Mouse (Mus musculus): ENCODE results near the gene Cnbd2.

Gene Cnbd2

DNA sequence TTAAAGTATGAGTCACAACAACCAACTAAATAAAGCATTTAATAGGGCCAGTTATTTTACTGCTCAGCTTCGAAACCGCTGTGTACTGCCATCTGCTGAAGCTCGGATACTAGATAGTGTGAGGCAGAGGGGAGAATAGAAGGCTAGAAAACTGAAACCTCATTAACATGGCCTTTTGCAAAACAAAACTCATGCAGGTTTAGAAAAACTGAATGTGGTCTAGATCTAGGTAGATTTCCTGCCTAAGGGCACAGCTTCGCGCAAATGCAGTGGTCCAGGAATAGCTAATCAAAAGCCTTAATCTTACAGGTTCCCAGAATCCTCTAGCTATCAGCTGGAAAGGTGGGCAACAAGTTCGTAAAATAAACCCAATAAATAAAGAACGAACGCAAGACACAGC is 658 bp upstream of the Cnbd2 start:
- WGBS: 5% methylated on average over 8 of the region's 8 CpGs

DNA sequence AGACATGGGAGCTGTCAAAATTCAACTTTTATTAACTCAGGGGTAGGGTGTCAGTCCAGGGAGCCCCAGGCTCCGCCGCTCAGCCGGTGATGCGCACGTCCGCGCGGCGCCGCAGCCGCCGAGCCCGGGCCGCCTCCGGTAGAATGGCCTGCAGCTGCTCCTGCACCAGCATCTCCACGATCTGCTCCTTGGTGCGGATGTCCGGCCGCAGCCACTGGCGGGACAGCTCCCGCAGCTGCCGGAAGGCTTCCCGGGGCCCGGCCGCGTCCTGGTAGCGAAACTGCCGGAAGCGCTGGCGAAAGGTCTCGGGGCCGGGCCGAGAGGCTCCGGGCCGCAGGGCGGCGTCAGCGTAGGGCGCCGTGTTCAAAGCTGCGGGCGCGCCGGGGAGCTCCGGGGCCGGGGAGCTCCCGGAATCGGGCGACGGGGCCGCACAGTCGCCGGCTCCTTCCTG is 233 bp upstream of the Cnbd2 start:
- WGBS: under 1% methylated on average over 53 of the region's 53 CpGs

DNA sequence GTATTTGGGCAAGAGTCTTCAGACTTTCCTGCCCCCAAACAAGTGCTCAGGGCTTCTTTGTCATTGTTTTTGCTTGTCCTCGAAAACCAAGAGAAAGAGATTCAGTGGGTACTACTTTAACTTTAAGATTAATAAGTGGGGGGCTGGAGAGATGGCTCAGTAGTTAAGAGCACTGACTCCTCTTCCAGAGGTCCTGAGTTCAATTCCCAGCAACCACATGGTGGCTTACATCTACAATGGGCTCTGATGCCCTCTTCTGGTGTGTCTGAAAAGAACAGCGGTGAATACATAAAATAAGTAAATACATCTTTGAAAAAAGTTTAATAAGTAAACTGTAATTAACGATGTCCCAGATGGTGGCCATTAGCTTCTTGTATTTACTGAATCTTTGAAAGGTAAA is 1.1 kb downstream of the Cnbd2 start:
- WGBS: 53% methylated on average over 3 of the region's 3 CpGs

GRCm38 (mm10) chr2:156314811-156315210 is 2.7 kb downstream of the Cnbd2 start:
- 98% methylated on average over 6 of the region's 6 CpGs for WGBS

GRCm38 (mm10) chr2:156321538-156321937 is 9.4 kb downstream of the Cnbd2 start:
- WGBS: 86% methylated on average over 6 of the region's 6 CpGs

GRCm38 (mm10) chr2:156324116-156324588 is 12.1 kb downstream of the Cnbd2 start:
- 37% methylated on average over 6 of the region's 6 CpGs for whole genome bisulfite sequencing

- WGBS: 25% methylated on average over 5 of the region's 5 CpGs
Observed at GRCm38 (mm10) chr2:156324681-156325080, 12.6 kb downstream of the Cnbd2 start.

DNA sequence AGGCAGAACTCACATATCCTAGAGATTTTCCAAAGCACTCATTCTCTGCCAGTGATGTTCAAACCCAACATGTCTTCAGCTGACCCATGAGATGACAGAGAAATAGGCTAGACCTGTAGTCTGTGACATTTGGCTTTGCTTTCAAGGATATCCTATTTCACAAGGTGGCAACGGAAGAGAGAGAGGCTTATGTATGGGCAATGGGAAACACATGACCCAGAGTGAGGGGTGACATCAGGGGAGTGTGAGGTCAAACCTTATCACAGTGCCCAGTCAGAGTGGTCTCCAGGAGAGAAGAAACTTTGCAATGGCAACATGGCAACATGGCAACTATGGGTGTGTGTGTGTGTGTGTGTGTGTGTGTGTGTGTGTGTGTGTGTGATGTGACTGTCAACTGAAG is 18.6 kb downstream of the Cnbd2 start:
- 83% methylated on average over 1 of the region's 1 CpGs for WGBS

GRCm38 (mm10) chr2:156331446-156331965 is 19.4 kb downstream of the Cnbd2 start:
- WGBS: 82% methylated on average over 7 of the region's 7 CpGs

DNA sequence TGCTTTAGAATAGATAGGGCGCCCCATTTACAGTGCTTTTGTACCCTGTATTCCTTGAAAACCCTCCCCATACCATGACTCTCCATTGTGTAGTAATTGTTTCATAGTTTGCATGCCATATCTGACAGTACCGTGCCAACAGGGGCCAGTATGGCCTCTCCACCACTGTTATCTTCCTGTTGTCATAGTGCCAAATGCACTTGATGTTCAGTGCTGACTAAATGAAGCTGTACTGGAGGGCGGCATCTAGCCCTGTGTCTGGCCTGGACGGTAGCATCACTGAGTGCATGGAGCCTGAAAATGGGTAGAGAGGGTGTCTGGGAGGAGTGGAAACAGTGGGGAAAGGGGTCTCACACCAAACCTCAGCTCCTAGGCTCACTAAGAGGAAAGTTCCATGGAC is 28.0 kb downstream of the Cnbd2 start:
- WGBS: 94% methylated on average over 4 of the region's 4 CpGs

GRCm38 (mm10) chr2:156344775-156345532 is 32.9 kb downstream of the Cnbd2 start:
- 73% methylated on average over 12 of the region's 12 CpGs for WGBS

DNA sequence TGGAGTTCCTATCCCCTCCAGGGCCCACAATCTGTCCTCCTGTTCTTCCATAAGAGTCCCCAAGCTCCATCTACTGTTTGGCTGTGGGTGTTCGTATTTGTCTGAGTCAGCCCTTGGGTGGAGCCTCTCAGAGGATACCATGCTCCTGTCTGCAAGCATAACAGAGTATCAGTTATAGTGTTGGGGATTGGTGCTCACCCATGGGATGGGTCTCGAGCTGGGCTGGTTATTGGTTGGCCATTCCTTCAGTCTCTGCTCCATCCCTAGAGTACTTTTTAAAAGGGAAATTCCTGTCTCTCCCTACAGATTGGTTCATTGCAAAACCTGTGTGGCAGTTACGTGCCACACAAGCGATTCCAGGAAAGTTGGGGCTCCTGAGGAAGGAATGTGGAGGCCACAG is 36.7 kb downstream of the Cnbd2 start:
- 90% methylated on average over 4 of the region's 4 CpGs for WGBS

GRCm38 (mm10) chr2:156349286-156349848 is 37.3 kb downstream of the Cnbd2 start:
- WGBS: 65% methylated on average over 4 of the region's 4 CpGs

DNA sequence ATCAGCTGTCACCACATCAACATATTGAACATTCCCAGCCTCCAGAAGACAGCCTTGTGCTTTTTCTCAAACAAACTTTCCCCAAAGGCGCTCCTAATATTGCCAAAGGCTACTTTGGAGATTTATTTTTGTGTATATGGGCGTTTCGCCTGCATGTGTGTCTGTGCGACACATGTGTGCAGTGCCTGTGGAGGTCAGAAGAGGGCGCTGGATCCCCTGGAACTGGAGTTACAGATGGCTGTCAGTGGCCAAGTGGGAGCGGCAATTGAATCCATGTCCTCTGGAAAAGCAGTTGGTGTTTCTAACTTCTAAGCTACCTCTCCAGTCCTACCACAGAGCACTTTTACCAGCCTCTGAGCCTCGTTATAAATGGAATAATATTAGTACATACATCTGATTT is 39.1 kb downstream of the Cnbd2 start:
- 89% methylated on average over 7 of the region's 7 CpGs for WGBS

DNA sequence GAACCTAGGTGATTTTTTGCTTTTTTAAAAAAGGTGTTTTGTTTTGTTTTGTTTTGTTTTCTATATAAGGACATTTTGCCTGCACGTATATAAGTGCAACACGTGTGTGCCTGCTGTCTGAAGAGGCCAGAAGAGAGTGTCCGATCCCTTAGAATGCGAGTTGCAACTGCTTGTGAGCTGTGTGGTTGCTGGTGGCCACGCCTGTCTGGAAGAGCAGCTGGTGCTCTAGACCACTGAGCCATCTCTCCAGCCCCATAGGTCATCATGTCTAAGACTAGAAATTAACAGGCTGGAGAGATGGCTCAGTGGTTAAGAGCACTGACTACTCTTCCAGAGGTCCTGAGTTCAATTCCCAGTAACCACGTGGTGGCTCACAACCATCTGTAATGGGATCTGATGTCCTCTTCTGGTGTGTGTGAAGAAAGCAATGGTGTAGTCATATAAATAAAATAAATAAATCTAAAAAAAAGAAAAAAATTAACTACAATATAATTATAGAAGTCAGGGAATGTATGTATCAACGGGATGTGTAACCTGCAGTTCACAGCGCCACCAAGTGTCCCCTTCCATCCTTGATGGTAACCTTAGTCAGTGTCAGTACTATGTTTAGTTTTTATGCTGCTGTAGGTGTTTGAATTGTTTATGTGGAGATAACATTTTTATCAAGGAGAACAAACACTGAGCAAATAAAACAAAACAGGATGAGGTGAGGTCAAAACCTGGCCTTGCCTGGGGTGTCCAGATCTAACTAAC is 40.5 kb downstream of the Cnbd2 start:
- 76% methylated on average over 8 of the region's 8 CpGs for WGBS

DNA sequence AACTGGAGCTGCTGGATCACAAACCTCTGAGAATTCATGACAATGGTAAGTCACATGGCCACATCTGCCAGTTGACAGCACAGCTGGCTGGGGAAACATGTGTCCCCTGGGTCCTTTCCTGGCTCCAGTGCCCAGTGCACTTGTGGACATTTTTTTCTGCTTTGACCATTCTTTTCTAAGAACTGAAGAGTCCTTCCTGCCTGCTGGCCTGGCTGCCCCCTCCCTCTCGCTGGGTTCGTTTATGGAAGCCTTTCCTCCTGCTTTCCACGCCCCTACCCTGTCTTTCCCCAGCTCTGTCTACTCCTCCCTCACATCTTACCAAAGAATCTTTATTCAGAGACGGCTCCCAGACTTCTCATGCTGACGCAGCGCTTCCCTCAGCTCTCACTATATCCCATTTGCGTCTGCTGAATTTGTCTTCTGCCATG is 41.2 kb downstream of the Cnbd2 start:
- WGBS: 25% methylated on average over 7 of the region's 7 CpGs

DNA sequence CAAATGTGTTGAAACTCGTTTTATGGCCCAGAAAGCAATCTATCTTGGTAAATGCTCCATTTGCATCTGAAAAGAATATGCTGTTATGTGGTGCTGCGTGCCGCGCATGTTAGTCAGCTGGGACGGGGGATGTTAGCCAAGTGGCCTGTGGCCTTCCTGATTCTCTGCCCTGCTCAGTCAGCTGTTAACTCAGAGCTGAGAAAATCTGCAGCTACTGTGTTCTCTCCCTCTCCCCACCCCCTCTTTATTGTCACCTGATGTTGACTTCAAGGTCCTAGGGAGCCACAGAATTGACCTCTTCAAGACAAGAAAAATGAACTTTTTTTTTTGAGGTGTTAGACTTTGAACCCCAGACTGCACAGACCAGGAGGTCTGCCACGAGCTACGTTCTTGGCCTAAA is 43.9 kb downstream of the Cnbd2 start:
- 48% methylated on average over 7 of the region's 7 CpGs for WGBS

DNA sequence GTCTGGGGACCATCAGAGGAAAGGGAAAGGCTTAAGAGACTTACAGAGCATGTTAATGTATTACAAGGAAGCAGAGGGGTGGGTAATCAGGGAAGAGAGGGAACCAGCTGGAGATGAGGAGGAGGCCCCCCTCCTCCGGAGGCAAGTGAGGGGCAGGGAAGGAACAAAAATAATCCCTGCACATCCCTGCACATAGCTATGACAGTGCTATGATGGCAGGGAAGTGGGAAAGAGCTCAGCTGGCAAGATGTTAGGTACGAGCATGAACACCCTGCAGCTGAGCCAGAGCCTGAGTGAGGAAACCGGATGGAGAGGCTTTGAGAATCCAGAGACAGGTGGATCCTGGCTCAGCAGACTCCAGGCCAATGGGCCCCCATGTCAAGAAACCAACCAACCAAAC is 56.4 kb downstream of the Cnbd2 start:
- 45% methylated on average over 3 of the region's 3 CpGs for WGBS

DNA sequence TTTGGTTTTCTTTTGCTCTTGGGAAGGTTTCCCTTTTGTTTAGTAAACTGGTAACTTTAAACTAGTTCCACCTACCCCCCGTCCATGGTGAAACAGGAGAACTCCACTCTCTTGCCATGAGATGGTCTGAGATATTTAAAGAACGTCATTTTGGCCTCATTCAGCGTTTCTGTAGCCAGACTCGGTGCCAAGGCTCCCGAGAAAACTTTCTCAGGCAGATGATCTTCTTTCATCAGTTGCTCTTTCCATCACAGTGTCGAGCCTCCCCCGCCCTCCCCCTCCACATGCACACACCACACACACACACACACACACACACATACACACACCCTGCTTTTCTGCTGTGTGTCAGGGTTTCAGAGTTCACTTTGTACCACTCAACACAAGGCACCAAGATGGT is 58.8 kb downstream of the Cnbd2 start:
- WGBS: 40% methylated on average over 7 of the region's 7 CpGs

DNA sequence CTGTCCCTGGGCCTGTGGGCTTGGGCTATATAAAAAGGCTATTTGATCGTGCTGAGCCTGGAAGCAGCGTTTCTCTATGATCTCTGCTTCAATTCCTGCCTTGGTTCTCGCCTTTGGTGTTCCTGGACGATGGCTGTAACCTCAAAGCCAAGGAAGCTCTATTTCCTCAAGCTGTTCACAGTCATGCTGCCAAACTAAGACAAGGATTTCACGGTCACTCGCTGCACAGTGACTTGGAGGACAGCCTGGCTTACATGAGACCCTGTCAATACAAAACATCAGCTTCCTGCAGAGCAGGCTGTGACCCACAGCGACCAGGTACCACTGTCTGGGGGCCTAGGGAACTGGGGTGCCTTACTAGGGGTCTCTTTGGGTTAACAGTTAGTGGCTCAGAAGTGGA is 64.9 kb downstream of the Cnbd2 start:
- 69% methylated on average over 7 of the region's 7 CpGs for WGBS

GRCm38 (mm10) chr2:156379929-156380328 is 67.8 kb downstream of the Cnbd2 start:
- WGBS: 39% methylated on average over 10 of the region's 10 CpGs

DNA sequence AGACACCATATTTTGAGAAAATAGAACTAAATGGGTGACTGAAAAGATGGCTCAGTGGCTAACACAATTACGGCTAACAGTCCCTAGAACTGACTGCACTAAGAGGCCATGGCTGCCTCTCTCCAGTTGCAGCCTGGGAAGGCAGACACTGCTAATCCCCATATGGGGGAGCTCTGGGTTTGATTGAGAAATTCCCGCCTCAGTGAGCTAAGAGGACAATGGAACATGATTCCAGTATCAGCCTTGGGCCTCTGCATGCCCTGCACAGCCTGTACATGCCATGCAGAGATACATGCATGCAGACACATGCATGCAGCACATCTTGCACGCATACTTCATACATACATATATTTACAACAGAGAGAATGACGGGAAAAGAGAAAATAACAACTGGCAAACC is 69.3 kb downstream of the Cnbd2 start:
- 88% methylated on average over 4 of the region's 4 CpGs for WGBS
